In genomic region chr17:44230083-44230482, GRCm38 (mm10) we compare ENCODE assay signal across 11 mouse cellular contexts. TPM values are rescaled to one million over a fixed set of nuclear protein-coding genes. Genes with fewer than 3 reads are reported as not detected.
DNase-seq lines count a peak whose midpoint lies in the region; TF ChIP-seq lines count a peak whose summit lies in the region.
"Had no signal": no experiment of that assay in that cellular context is flagged by ENCODE, and none has a peak within 500 bp of the region (broad histone marks: within the 10 kb centered on the region; RNA-seq: fewer than 3 reads in every experiment).

No protein-coding gene starts in this region.

- H3K27me3 ChIP-seq in kidney, adult 2 months (replicated peaks; ENCODE audit: control insufficient read depth, insufficient read depth, low read length) = no peaks in the 10 kb centered on the region; the same call in 1 of the 2 replicates
- H3K27me3 ChIP-seq: embryonic facial prominence, embryonic 12.5 days; stomach, embryonic 15.5 days had no signal

- peak; percentile 26 for DNase-seq in adrenal gland, adult 2 months
- no peak for DNase-seq in adrenal gland, adult 18-20 months (ENCODE audit: low spot score in 2 of 2)
- peak; percentile 76 to 89 for DNase-seq in heart, adult 18-20 months
- DNase-seq in kidney, adult 2 months = peak; percentile 84
- peak; percentile 73 for DNase-seq in lung, postnatal 10 days
- no peak for DNase-seq in spleen, postnatal 36 days (ENCODE audit: low spot score in 2 of 2)
- no peak for DNase-seq in embryo, embryonic 11 days
- DNase-seq in thymus, postnatal 25 days = no peak
- DNase-seq: liver, postnatal 0 days had no signal

- no peak overlapping the region for H3K4me3 ChIP-seq in kidney, adult 2 months (ENCODE audit: insufficient read depth, low read depth, low read length)
- H3K4me3 ChIP-seq: embryonic facial prominence, embryonic 12.5 days; stomach, embryonic 15.5 days had no signal

- no peaks in the 10 kb centered on the region for H3K36me3 ChIP-seq in kidney, adult 2 months (ENCODE audit: control insufficient read depth, insufficient read depth, low read length)
- H3K36me3 ChIP-seq: embryonic facial prominence, embryonic 12.5 days; stomach, embryonic 15.5 days had no signal

- no peaks in the 10 kb centered on the region for H3K4me1 ChIP-seq in kidney, adult 2 months (ENCODE audit: control insufficient read depth, insufficient read depth, low read length)
- H3K4me1 ChIP-seq: embryonic facial prominence, embryonic 12.5 days; stomach, embryonic 15.5 days had no signal

- TF ChIP-seq CTCF in kidney, adult 2 months (conservative IDR thresholded peaks at IDR 0.05; ENCODE audit: insufficient read depth, insufficient read length, low read depth, low read length) = no peak

- 55% methylated on average over 10 of the region's 10 CpGs for WGBS in kidney, adult 2 months

- no peak for TF ChIP-seq POLR2A in kidney, adult 2 months (IDR thresholded peaks at IDR 0.05; ENCODE audit: low read depth, low read length)

- peak overlapping the region; percentile 49; the same call in 1 of the 2 replicates for H3K27ac ChIP-seq in kidney, adult 2 months (ENCODE audit: insufficient read depth, low read depth, low read length)
- H3K27ac ChIP-seq: embryonic facial prominence, embryonic 12.5 days; stomach, embryonic 15.5 days had no signal

RNA-seq across cellular contexts. Expression of gene Clic5, which starts 41.7 kb away (rescaled TPM):
- total RNA-seq in adrenal gland, adult 2 months (2021) = 10 to 100 TPM; 18.6 to 25.3 TPM
- 1.3 and 1.5 TPM in 2 replicates for polyA plus RNA-seq in adrenal gland, adult 2 months (2012; rRNA removed)
- total RNA-seq in adrenal gland, adult 18-20 months (2021) = 10 to 100 TPM; 19.0 to 45.4 TPM
- 100 to 1,000 TPM; 141 to 144 TPM for total RNA-seq in heart, adult 18-20 months (2021)
- polyA plus RNA-seq in kidney, adult 2 months (2012; rRNA removed) = 21.1 and 25.2 TPM in 2 replicates

Comparison
In these comparisons a context has a peak if more than half of its experiments do, and no peak if none do; other contexts are left out.
1. DNase-seq: peak in adrenal gland, adult 2 months (single experiment), heart, adult 18-20 months (2 of 2), kidney, adult 2 months (single experiment) and lung, postnatal 10 days (single experiment); none in adrenal gland, adult 18-20 months (0 of 2), spleen, postnatal 36 days (0 of 2), embryo, embryonic 11 days (single experiment) and thymus, postnatal 25 days (single experiment).